Mouse (Mus musculus) liver, postnatal 0 days (tissue): ENCODE data around the gene Fgd4.

ENCODE experiments used
- CTCF ChIP-seq: sonication (generic); IDR thresholded peaks from 2 replicates; pipeline ENCODE4 v1.5.1; 2016; ENCODE audit warnings: antibody characterized with exemption, low read depth
- EP300 ChIP-seq: IDR thresholded peaks from 2 replicates; pipeline ENCODE4 v1.6.1; 2016; ENCODE audit warnings: antibody characterized with exemption, low read depth, mild to moderate bottlenecking

DNA sequence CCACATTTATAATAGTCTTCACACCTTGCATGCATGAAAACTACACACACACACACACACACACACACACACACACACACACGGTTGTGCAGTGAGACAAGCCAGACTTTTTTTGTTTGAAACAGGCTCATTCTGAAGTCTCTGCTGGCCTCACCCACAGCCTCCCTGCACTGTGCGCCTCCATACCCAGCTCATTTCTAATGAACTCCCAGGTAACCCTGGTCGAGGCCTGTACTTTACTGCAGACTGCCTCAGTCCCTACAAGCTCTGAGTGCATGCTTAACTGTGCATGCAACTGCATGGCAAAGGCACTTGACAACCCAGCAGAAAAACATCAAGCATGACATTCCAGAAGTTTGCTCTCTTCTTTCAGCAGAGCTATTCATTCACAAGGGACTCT, 72.3 kb downstream of the Fgd4 start:
- no peak for TF ChIP-seq EP300
- no peak for TF ChIP-seq CTCF
